Mouse (Mus musculus) CD4-positive naive resting alpha-beta T cell, adult 76 days (primary cell): Measurements from ENCODE around the gene Scarf2. TPM values are rescaled to one million over a fixed set of nuclear protein-coding genes. Genes with fewer than 3 reads are reported as not detected.

Experiments
- total RNA-seq: library from RNA; stranded (reverse); gene quantifications from one replicate; pipeline ENCODE4 v1.2.4, GENCODE M21; 2023

The Scarf2 gene
- total RNA-seq = not detected

DNA sequence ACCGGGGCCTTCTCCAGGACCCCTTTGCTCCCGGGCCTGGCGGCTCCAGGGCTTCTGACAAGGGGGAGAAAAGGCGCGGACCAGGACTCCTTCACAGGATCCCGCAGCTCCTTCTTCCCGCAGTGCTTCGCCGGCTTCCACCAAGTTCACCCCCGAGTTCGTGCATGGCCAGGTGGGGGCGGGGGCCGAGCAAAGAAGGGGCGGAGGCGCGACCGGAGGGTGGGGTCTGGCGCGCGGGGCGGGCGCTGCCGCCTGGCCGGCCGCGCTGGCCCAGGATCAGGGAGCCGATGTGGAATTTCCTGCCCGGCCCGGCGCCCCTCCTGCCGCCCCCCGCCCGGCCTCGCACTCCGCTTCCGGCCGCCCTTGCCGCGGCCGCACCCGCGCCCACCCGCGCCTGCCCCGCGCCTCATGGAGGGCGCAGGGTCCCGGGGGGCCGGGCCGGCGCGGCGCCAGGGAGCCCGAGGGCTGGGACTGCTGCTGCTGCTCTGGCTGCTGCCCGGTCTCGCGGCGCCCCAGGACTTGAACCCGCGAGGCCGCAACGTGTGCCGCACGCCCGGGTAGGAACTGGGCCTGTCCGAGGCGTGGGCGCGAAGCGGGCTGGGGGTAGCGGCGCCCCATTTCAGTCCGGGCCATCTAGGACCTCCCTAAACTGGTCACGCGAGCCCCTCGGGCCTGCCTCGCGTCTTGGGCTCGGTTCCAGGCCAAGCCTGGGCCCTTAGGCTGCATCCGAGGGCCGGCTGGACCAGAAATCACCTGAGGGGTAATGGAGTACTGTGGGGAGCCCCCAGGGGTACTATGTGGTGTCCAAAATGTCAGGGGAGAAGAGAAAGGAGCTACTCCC is at the start of gene Scarf2:
Scarf2 (plus strand) TSS at position 312 of the 841 bp plus-strand sequence.

DNA sequence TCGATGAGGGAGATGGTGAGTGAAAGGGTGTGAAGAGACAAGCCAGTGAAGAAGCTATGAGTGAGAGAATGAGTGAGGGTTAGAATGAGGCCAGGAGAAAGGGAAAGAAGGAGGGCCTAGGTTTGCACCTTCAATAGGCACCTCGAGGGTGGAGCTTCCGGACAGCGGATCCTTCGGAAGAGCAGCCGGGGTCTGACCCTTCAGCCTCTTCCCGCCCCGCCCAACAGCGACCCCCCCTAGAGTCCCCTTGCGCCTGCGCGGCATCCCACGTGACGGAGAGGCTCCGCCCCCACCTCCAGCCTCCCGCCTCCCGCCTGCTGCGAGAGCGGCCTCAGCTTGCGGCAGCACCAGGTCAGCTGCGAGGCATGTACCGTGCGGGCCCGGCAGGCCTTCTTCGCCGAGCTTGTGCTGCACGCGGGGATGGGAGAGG is 37.7 kb upstream of the Scarf2 start, which contains the start of gene Klhl22:
Klhl22 (plus strand) TSS at position 275 of the 430 bp plus-strand sequence.

DNA sequence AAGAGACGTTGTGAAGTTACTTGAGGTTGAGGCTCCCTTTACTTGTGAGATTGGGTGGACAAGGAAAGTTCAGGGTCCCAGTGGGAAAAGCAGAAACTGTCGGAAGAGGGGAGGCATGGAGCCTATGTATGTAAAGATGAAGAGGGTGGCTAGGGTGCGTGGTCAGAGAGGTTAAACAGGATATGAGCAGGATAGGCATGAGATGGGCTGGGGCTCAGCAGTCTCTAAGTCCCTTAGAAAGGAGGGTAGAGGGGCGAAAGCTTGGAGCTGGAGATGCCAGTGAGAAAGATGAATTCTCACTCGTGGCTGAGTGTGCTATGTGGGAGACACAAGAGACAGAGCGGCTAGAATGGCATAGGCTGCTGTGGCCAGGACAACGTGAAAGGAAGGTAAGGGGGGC is 35.7 kb downstream of the Scarf2 start, which contains the start of gene B830017H08Rik:
B830017H08Rik (plus strand) TSS at position 301 of the 400 bp plus-strand sequence.

DNA sequence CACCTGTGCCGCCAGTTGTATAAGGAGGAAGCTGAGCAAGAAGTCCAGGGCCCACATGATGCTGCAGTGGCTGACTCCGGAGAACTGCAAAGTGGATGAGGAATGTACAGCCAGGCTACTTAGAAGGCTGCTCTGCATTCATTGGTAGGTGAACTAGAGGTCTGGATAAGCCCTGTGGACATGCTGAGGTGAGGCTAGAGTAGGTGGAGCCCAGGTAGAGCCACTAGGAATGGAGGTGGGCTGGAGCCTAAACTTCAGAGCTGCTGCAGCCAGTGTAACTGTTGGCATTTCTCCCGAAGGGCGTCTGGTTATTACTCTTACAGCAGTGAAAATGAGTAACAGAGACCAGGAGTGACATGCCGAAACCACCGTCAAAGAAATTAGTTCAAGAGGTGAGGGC is 41.0 kb downstream of the Scarf2 start, which contains the start of gene Car15:
Car15 (minus strand) TSS at position 314 of the 400 bp plus-strand sequence.

Other genes starting within 250 kb of the Scarf2 start
- gene Lrrc74b, start 236.0 kb upstream of the Scarf2 start, total RNA-seq = 0.32 TPM
- not detected for gene P2rx6, start 235.4 kb upstream of the Scarf2 start, total RNA-seq
- not detected for gene Slc7a4, start 214.1 kb upstream of the Scarf2 start, total RNA-seq
- 54.0 TPM for gene Smpd4, start 177.9 kb upstream of the Scarf2 start, total RNA-seq
- not detected for gene Ccdc74a, start 150.8 kb upstream of the Scarf2 start, total RNA-seq
- gene Med15, start 64.4 kb upstream of the Scarf2 start, total RNA-seq = 147 TPM
- 11.3 TPM for gene Klhl22, start 37.7 kb upstream of the Scarf2 start, total RNA-seq
- gene B830017H08Rik, start 35.8 kb downstream of the Scarf2 start, total RNA-seq = not detected
- 22.5 TPM for gene Car15, start 41.1 kb downstream of the Scarf2 start, total RNA-seq
- gene Gm20518, start 94.4 kb downstream of the Scarf2 start, total RNA-seq = 4.2 TPM
- gene Tssk1, start 96.9 kb downstream of the Scarf2 start, total RNA-seq = not detected
- gene Dgcr2, start 101.3 kb downstream of the Scarf2 start, total RNA-seq = 71.5 TPM
- gene Tssk2, start 101.4 kb downstream of the Scarf2 start, total RNA-seq = not detected
- 70.1 TPM for gene Ess2, start 114.1 kb downstream of the Scarf2 start, total RNA-seq
- gene Gsc2, start 117.8 kb downstream of the Scarf2 start, total RNA-seq = not detected
- gene Slc25a1, start 130.9 kb downstream of the Scarf2 start, total RNA-seq = 19.6 TPM
- not detected for gene Vpreb2, start 183.1 kb downstream of the Scarf2 start, total RNA-seq